Mouse (Mus musculus) layer of hippocampus, adult 8-10 months (tissue): ENCODE measurements around the gene Gldn. TPM values are rescaled to one million over a fixed set of nuclear protein-coding genes. Genes with fewer than 3 reads are reported as not detected.

Experiments
- total RNA-seq, 4 experiments: library from RNA; stranded (reverse); gene quantifications; 2 replicates each; pipeline ENCODE4 v1.2.4; 2022

Gene Gldn
- total RNA-seq, 4 experiments from 2014 or later = 0.93 to 4.7 (median 2.0) TPM

Other genes with a start within 250 kb of the Gldn start
- gene Tnfaip8l3, start 218.1 kb upstream of the Gldn start, total RNA-seq = 10 to 100 TPM; 23.4 to 34.7 (median 26.4) TPM
- gene Cyp19a1, start 18.4 kb upstream of the Gldn start, total RNA-seq = under 1 TPM in 1 of 4 experiments, not detected in 3; 0.27 TPM
- gene Dmxl2, start 215.1 kb downstream of the Gldn start, total RNA-seq = 100 to 1,000 TPM; 184 to 220 (median 198) TPM